Mouse (Mus musculus) neutrophil, adult 65 days (primary cell): ENCODE measurements around the gene Olfr150. TPM values are rescaled to one million over a fixed set of nuclear protein-coding genes. Genes with fewer than 3 reads are reported as not detected.

Experiments
- total RNA-seq: library from RNA; stranded (reverse); gene quantifications from 2 replicates; pipeline ENCODE4 v1.2.4, GENCODE M21; 2023

Olfr150 gene
- total RNA-seq, result not detected in 2 replicates

GRCm38 (mm10) chr9:39730678-39731077, at the start of gene Olfr150:
TSS of gene Olfr150 (plus strand) at chr9:39730978.

GRCm38 (mm10) chr9:39707017-39707416, 23.8 kb upstream of the Olfr150 start, which contains the start of gene Olfr149:
TSS of gene Olfr149 (minus strand) at chr9:39707117.

GRCm38 (mm10) chr9:39711053-39711452, 19.7 kb upstream of the Olfr150 start, which contains the start of gene Olfr965:
TSS of gene Olfr965 (plus strand) at chr9:39711353.

GRCm38 (mm10) chr9:39745949-39746348, 15.2 kb downstream of the Olfr150 start, which contains the start of gene Olfr967:
TSS of gene Olfr967 (plus strand) at chr9:39746249.

GRCm38 (mm10) chr9:39783153-39783552, 52.4 kb downstream of the Olfr150 start, which contains the start of gene Olfr968:
TSS of gene Olfr968 (minus strand) at chr9:39783253.

Other genes with a start within 250 kb of the Olfr150 start
- not detected in 2 replicates for gene Olfr44, start 237.0 kb upstream of the Olfr150 start, total RNA-seq
- not detected in 2 replicates for gene Olfr957, start 215.2 kb upstream of the Olfr150 start, total RNA-seq
- not detected in 2 replicates for gene Olfr958, start 176.9 kb upstream of the Olfr150 start, total RNA-seq
- gene Olfr959, start 155.4 kb upstream of the Olfr150 start, total RNA-seq, result not detected in 2 replicates
- gene AW551984, start 126.6 kb upstream of the Olfr150 start, total RNA-seq, result not detected in 2 replicates
- gene Olfr148, start 120.3 kb upstream of the Olfr150 start, total RNA-seq, result not detected in 2 replicates
- not detected in 2 replicates for gene Olfr960, start 109.6 kb upstream of the Olfr150 start, total RNA-seq
- not detected in 2 replicates for gene Olfr961, start 85.9 kb upstream of the Olfr150 start, total RNA-seq
- not detected in 2 replicates for gene Olfr963, start 63.8 kb upstream of the Olfr150 start, total RNA-seq
- gene Olfr149, start 23.9 kb upstream of the Olfr150 start, total RNA-seq, result not detected in 2 replicates
- gene Olfr965, start 19.6 kb upstream of the Olfr150 start, total RNA-seq, result not detected in 2 replicates
- gene Olfr967, start 15.3 kb downstream of the Olfr150 start, total RNA-seq, result not detected in 2 replicates
- gene Olfr968, start 52.3 kb downstream of the Olfr150 start, total RNA-seq, result not detected in 2 replicates
- gene Olfr969, start 60.0 kb downstream of the Olfr150 start, total RNA-seq, result not detected in 2 replicates
- not detected in 2 replicates for gene Olfr970, start 77.9 kb downstream of the Olfr150 start, total RNA-seq
- not detected in 2 replicates for gene Olfr971, start 105.9 kb downstream of the Olfr150 start, total RNA-seq
- not detected in 2 replicates for gene Olfr972, start 135.4 kb downstream of the Olfr150 start, total RNA-seq
- gene Olfr229, start 176.4 kb downstream of the Olfr150 start, total RNA-seq, result not detected in 2 replicates
- gene Olfr974, start 206.5 kb downstream of the Olfr150 start, total RNA-seq, result not detected in 2 replicates
- gene Olfr975, start 221.1 kb downstream of the Olfr150 start, total RNA-seq, result not detected in 2 replicates
- gene Olfr976, start 230.2 kb downstream of the Olfr150 start, total RNA-seq, result not detected in 2 replicates